Mouse (Mus musculus): ENCODE data around the gene Adk. TPM values are rescaled to one million over a fixed set of nuclear protein-coding genes. Genes with fewer than 3 reads are reported as not detected.

Gene Adk
- polyA plus RNA-seq, 1 experiment: 69.5 TPM

- TF ChIP-seq MYOD1 (IDR thresholded peaks at IDR 0.05; ENCODE audit: control insufficient read depth, insufficient read length, low read depth) (no peak), CEBPB (IDR thresholded peaks at IDR 0.05; ENCODE audit: low read depth) (no peak), CTCF (IDR thresholded peaks at IDR 0.05; ENCODE audit: control insufficient read depth, insufficient read depth, insufficient read length) (no peak), FOSL1 (IDR thresholded peaks at IDR 0.05; ENCODE audit: insufficient read depth, low read length, poor library complexity, severe bottlenecking) (no peak), USF1 (IDR thresholded peaks at IDR 0.05; ENCODE audit: low read depth) (no peak), MAX (IDR thresholded peaks at IDR 0.05) (no peak), MYOG (IDR thresholded peaks at IDR 0.05; ENCODE audit: control insufficient read depth, extremely low read depth, insufficient read length) (no peak)
Measured at GRCm38 (mm10) chr14:21086106-21086505, 33.7 kb downstream of the Adk start.

GRCm38 (mm10) chr14:21086827-21087351 is 34.5 kb downstream of the Adk start:
- peaks cover 1% of the 10 kb centered on the region for H3K36me3 ChIP-seq (ENCODE audit: control insufficient read depth, insufficient read depth)
- TF ChIP-seq CTCF (IDR thresholded peaks at IDR 0.05; ENCODE audit: control insufficient read depth, insufficient read depth, insufficient read length): no peak
- TF ChIP-seq MAX (IDR thresholded peaks at IDR 0.05): no peak
- no peak for TF ChIP-seq FOSL1 (IDR thresholded peaks at IDR 0.05; ENCODE audit: insufficient read depth, low read length, poor library complexity, severe bottlenecking)
- TF ChIP-seq MYOD1 (IDR thresholded peaks at IDR 0.05; ENCODE audit: control insufficient read depth, insufficient read length, low read depth): no peak
- no peak for TF ChIP-seq USF1 (IDR thresholded peaks at IDR 0.05; ENCODE audit: low read depth)
- no peak for TF ChIP-seq MYOG (IDR thresholded peaks at IDR 0.05; ENCODE audit: control insufficient read depth, extremely low read depth, insufficient read length)
- no peak overlapping the region for H3ac ChIP-seq (ENCODE audit: control insufficient read depth, insufficient read length, low read depth)
- peaks cover 28% of the 10 kb centered on the region for H3K79me2 ChIP-seq (ENCODE audit: control insufficient read depth, insufficient read depth)
- peaks cover 7% of the 10 kb centered on the region for H3K79me3 ChIP-seq (ENCODE audit: low read depth)
- H3K4me3 ChIP-seq (ENCODE audit: insufficient read depth, poor library complexity, severe bottlenecking): no peak overlapping the region
- H3K27me3 ChIP-seq (ENCODE audit: control insufficient read depth, insufficient read depth, insufficient read length): no peaks in the 10 kb centered on the region

More at GRCm38 (mm10) chr14:21086106-21086505, 33.7 kb downstream of the Adk start:
- Histone ChIP-seq H3K79me2 (ENCODE audit: control insufficient read depth, insufficient read depth) (peaks cover 28% of the 10 kb centered on the region), H3K27me3 (ENCODE audit: control insufficient read depth, insufficient read depth, insufficient read length) (no peaks in the 10 kb centered on the region), H3K79me3 (ENCODE audit: low read depth) (peaks cover 7% of the 10 kb centered on the region), H3ac (ENCODE audit: control insufficient read depth, insufficient read length, low read depth) (no peak overlapping the region), H3K36me3 (ENCODE audit: control insufficient read depth, insufficient read depth) (no peaks in the 10 kb centered on the region), H3K4me3 (ENCODE audit: insufficient read depth, poor library complexity, severe bottlenecking) (no peak overlapping the region)

- no peak for TF ChIP-seq MAX (IDR thresholded peaks at IDR 0.05)
- no peak for TF ChIP-seq FOSL1 (IDR thresholded peaks at IDR 0.05; ENCODE audit: insufficient read depth, low read length, poor library complexity, severe bottlenecking)
- TF ChIP-seq MYOD1 (IDR thresholded peaks at IDR 0.05; ENCODE audit: control insufficient read depth, insufficient read length, low read depth): no peak
- no peak for TF ChIP-seq USF1 (IDR thresholded peaks at IDR 0.05; ENCODE audit: low read depth)
- no peak for TF ChIP-seq CTCF (IDR thresholded peaks at IDR 0.05; ENCODE audit: control insufficient read depth, insufficient read depth, insufficient read length)
- TF ChIP-seq MYOG (IDR thresholded peaks at IDR 0.05; ENCODE audit: control insufficient read depth, extremely low read depth, insufficient read length): no peak
- TF ChIP-seq CEBPB (IDR thresholded peaks at IDR 0.05; ENCODE audit: low read depth): no peak
- H3K79me3 ChIP-seq (ENCODE audit: low read depth): peaks cover 8% of the 10 kb centered on the region
- no peak overlapping the region for H3ac ChIP-seq (ENCODE audit: control insufficient read depth, insufficient read length, low read depth)
- H3K4me3 ChIP-seq (ENCODE audit: insufficient read depth, poor library complexity, severe bottlenecking): no peak overlapping the region
- H3K36me3 ChIP-seq (ENCODE audit: control insufficient read depth, insufficient read depth): peaks cover 7% of the 10 kb centered on the region
- H3K79me2 ChIP-seq (ENCODE audit: control insufficient read depth, insufficient read depth): peaks cover 28% of the 10 kb centered on the region
- H3K27me3 ChIP-seq (ENCODE audit: control insufficient read depth, insufficient read depth, insufficient read length): no peaks in the 10 kb centered on the region
Measured at GRCm38 (mm10) chr14:21087390-21088060, 35.2 kb downstream of the Adk start.

GRCm38 (mm10) chr14:21088731-21089130 is 36.4 kb downstream of the Adk start:
- TF ChIP-seq CTCF (IDR thresholded peaks at IDR 0.05; ENCODE audit: control insufficient read depth, insufficient read depth, insufficient read length) (no peak), MAX (IDR thresholded peaks at IDR 0.05) (no peak), MYOG (IDR thresholded peaks at IDR 0.05; ENCODE audit: control insufficient read depth, extremely low read depth, insufficient read length) (no peak), CEBPB (IDR thresholded peaks at IDR 0.05; ENCODE audit: low read depth) (no peak), MYOD1 (IDR thresholded peaks at IDR 0.05; ENCODE audit: control insufficient read depth, insufficient read length, low read depth) (no peak), USF1 (IDR thresholded peaks at IDR 0.05; ENCODE audit: low read depth) (no peak), FOSL1 (IDR thresholded peaks at IDR 0.05; ENCODE audit: insufficient read depth, low read length, poor library complexity, severe bottlenecking) (no peak)
- H3K79me3 ChIP-seq (ENCODE audit: low read depth): peaks cover 8% of the 10 kb centered on the region
- H3K36me3 ChIP-seq (ENCODE audit: control insufficient read depth, insufficient read depth): peaks cover 18% of the 10 kb centered on the region
- no peak overlapping the region for H3K4me3 ChIP-seq (ENCODE audit: insufficient read depth, poor library complexity, severe bottlenecking)
- H3K79me2 ChIP-seq (ENCODE audit: control insufficient read depth, insufficient read depth): peaks cover 28% of the 10 kb centered on the region
- no peaks in the 10 kb centered on the region for H3K27me3 ChIP-seq (ENCODE audit: control insufficient read depth, insufficient read depth, insufficient read length)
- no peak overlapping the region for H3ac ChIP-seq (ENCODE audit: control insufficient read depth, insufficient read length, low read depth)

- Histone ChIP-seq H3K36me3 (ENCODE audit: control insufficient read depth, insufficient read depth) (peaks cover 18% of the 10 kb centered on the region), H3K4me3 (ENCODE audit: insufficient read depth, poor library complexity, severe bottlenecking) (no peak overlapping the region), H3K79me3 (ENCODE audit: low read depth) (peaks cover 4% of the 10 kb centered on the region), H3ac (ENCODE audit: control insufficient read depth, insufficient read length, low read depth) (no peak overlapping the region), H3K27me3 (ENCODE audit: control insufficient read depth, insufficient read depth, insufficient read length) (no peaks in the 10 kb centered on the region), H3K79me2 (ENCODE audit: control insufficient read depth, insufficient read depth) (peaks cover 16% of the 10 kb centered on the region)
- TF ChIP-seq FOSL1 (IDR thresholded peaks at IDR 0.05; ENCODE audit: insufficient read depth, low read length, poor library complexity, severe bottlenecking) (no peak), CEBPB (IDR thresholded peaks at IDR 0.05; ENCODE audit: low read depth) (peak; percentile 12), MYOD1 (IDR thresholded peaks at IDR 0.05; ENCODE audit: control insufficient read depth, insufficient read length, low read depth) (no peak), CTCF (IDR thresholded peaks at IDR 0.05; ENCODE audit: control insufficient read depth, insufficient read depth, insufficient read length) (no peak), MYOG (IDR thresholded peaks at IDR 0.05; ENCODE audit: control insufficient read depth, extremely low read depth, insufficient read length) (no peak)
Measured at GRCm38 (mm10) chr14:21090400-21090799, 38.0 kb downstream of the Adk start.
